Mouse (Mus musculus): ENCODE measurements at regions not wholly inside any gene's neighbourhood (a gene's known extent, or its start where the extent isn't known, plus 50 kb on each side); places are given as distances from the start of the nearest gene placed in this dataset.
"Not testable (repeated sequence)": the region's sequence is repeated elsewhere in the genome, so short reads cannot be mapped to it uniquely, and the experiment has no call there.

DNA sequence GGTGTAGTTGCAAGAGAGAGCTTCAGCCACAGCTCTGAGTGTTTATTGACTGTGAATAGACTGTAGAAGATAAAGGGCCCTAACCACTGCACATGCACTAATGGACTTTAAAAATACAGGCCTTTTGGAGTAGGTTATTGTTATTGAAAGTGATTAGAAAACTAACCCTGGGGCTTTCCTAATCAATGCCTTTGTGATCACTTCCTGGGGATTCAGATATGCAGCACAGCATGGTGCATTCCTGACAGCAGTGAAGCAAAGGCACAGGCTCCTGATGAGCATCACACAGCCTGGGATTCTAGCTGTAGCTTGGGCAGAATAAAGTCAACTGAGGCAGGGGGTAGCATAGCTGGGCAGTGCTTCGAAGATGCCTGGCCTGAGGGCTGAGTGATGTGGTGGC is 87.3 kb downstream of the Gm11077 start:
- no peak for DNase-seq

DNA sequence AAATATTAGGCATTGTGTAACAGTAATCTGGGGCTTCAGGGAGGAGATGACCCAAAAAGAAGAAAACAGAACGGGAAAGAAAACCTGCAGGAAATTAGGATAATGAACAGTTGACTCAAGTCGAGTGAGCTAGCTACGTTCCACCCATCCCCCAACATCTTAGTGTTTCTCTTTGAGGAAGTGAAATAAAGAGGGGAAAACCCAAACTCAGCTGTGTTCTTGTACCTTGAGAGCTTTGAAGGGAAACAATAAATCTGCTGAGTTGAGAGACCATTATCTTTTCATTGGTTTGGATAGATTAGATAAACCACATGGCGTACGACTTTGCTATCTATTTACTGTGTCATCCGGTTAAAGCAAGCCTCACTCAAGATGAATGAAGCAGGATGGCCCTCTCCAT is 87.7 kb downstream of the Gm11077 start:
- no peak for DNase-seq

DNA sequence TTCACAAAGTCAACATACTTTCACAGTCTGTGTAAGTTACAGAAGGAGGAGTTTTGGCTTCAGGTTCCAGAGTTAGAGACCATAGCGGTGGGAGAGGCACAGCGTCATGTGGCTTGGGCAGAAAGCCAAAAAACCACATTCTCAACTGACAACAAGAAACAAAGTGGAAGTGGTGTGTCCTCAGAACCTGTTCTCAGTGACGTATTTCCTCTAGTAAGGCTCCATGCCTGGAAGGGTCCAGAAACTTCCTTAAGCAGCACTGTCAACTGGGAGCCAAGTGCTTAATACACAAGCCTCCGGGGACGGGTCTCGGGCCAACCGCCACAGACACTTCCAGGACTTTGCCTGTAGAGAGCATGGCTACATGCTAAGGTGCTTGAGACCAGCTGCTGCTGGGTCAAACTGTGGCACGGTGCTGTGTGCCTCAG is 90.4 kb downstream of the Gm11077 start:
- no peak for DNase-seq

DNA sequence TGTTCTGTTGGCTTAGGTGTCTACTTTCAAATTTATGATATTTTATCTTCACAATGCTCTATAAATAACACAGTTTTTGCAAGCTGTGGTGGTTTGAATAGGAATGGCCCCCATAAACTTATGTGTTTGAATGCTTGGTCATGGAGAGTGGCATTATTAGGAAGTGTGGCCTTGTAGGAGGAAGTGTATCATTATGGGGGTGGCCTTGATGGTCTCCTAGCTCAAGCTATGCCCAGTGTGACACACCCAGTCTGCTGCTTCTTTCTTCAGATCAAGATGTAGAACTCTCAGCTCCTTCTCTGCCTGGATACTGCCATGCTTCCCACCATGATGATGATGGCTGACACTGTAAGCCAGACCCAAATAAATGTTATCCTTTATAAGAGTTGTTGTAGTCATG is 97.4 kb downstream of the Gm11077 start:
- no peak for DNase-seq

DNA sequence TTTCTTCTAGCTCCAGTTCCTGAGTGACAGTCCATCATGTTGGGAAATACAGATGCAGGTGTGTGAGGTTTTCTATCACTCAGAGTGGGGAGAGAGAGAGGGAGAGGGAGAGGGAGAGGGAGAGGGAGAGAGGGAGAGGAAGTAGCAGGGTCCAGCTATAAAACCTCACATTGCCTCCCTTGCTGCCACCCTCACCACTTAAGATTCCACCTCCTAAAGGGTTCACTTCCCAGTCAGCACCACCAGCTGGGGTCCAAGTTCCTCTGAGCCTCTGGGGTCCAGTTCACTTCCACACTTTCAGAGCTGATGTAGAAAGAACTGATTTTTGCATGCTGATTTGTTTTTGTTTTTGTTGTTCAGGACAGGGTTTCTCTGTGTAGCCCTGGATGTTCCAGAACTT is 98.6 kb downstream of the Gm11077 start:
- no peak for DNase-seq

GRCm38 (mm10) chr6:140843292-140843991 is 114.4 kb downstream of the Gm11077 start:
- DNase-seq, result no peak

GRCm38 (mm10) chr6:140847165-140847564 is 118.1 kb downstream of the Gm11077 start:
- DNase-seq, result no peak

GRCm38 (mm10) chr6:140852420-140852819 is 123.3 kb downstream of the Gm11077 start:
- DNase-seq, result no peak

DNA sequence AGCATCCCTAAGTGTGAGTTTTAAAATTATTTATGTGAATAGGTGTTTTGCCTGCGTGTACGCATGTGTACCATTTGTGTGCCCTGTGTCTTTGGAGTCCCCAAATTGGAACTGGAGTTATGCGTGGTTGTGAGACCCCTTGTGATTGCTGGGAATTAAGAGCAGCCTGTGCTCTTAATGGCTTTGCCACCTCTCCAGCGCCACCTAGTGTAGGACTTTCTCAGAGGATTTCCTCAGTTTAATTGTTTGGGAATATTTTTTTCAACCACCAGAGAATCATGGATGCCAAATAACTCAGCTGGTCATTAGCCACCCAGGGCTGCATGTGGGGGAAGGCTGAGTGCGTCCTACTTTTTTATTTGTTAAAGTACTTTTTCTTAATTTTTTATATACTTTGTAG is 124.4 kb downstream of the Gm11077 start:
- peak; percentile 32 to 69 for DNase-seq

GRCm38 (mm10) chr6:140854691-140855090 is 125.6 kb downstream of the Gm11077 start:
- DNase-seq, result no peak

- DNase-seq, result peak; percentile 36 to 53
Measured at GRCm38 (mm10) chr6:140856468-140857117, 127.5 kb downstream of the Gm11077 start.

GRCm38 (mm10) chr6:140857118-140857746 is 128.1 kb downstream of the Gm11077 start:
- peak; percentile 35 to 56 for DNase-seq

GRCm38 (mm10) chr6:140869523-140869922 is 140.4 kb downstream of the Gm11077 start:
- DNase-seq, result not testable (repeated sequence)

- no peak for DNase-seq
Measured at GRCm38 (mm10) chr6:140874831-140875230, 145.7 kb downstream of the Gm11077 start.

DNA sequence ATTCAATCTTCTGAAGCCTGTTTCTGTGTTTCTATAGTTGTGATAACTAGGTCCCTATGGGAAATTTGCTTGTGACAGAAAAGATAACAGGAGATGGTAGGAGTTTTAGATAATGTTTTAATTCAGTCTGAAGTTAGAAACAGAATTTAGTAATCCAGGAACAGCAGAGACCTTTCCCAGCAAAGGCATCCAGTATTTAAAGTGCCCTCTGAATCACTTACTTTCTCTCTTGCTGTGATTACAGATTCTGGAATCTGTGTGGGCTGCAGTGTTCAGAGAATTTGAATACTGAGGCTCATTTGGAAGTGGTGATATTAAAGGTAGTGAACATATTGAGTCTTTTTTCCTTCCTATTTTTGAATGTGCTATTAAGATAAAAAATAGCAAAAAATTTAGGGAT is 154.6 kb downstream of the Gm11077 start:
- no peak for DNase-seq

DNA sequence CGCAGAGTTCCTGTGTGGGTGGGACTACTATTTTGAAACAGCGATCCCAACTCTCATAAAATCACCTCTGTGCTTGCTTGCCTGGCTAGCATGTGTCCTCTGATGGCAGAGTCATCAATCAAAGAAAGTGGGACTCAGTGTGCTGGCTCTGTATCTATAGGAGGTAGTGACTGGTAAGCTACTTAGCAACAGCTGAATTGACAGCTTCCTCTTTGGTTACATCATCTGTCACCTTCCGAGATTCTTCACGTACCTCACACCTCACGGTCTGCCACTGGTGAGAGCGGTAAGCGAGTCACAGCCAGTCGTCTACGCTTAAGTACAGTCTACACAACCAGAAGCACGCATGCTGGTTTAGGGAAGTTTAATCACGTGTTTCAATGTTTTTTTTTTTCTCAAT is 159.5 kb downstream of the Gm11077 start:
- no peak for DNase-seq

- no peak for DNase-seq
Measured at GRCm38 (mm10) chr6:140890060-140890459, 161.0 kb downstream of the Gm11077 start.

DNA sequence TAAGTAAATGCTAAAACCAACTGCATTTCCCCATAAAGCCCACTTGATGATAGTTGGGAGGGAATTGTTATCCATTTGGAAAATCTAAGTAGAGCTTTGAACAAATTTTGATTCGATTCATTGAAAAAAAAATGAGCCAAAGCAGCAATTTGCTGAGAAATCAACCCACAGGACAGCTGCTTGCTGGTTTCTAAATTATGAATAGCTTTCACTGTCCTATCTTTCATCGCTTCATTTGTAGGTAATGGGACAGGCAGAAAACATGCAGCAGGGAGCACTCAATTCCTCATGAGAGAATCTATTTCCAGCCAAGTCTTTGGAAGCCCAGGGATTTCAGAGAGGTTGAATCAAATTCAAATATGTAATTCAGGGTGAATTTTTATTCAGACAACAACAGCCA is 161.5 kb downstream of the Gm11077 start:
- no peak for DNase-seq

- DNase-seq, result peak; percentile 44 to 61
Measured at GRCm38 (mm10) chr6:140894467-140894866, 165.4 kb downstream of the Gm11077 start.

GRCm38 (mm10) chr6:140895441-140895840 is 166.4 kb downstream of the Gm11077 start:
- peak; percentile 14 to 29 for DNase-seq

GRCm38 (mm10) chr6:140897111-140897510 is 168.0 kb downstream of the Gm11077 start:
- DNase-seq, result peak; percentile 6 to 28

- peak; percentile 62 to 73 for DNase-seq
Measured at GRCm38 (mm10) chr6:140924319-140924981, 195.4 kb downstream of the Gm11077 start.

GRCm38 (mm10) chr6:140927616-140928015 is 198.5 kb downstream of the Gm11077 start:
- no peak for DNase-seq

All from cerebellum, postnatal 25 days (tissue).